Mouse (Mus musculus) limb, embryonic 11.5 days (tissue): ENCODE data around the gene 2310003L06Rik. TPM values are rescaled to one million over a fixed set of nuclear protein-coding genes. Genes with fewer than 3 reads are reported as not detected.

Source experiments
- ATAC-seq: fragments of 200-750 bp; cut with Nextera tagmentation; 2 replicates; pipeline ENCODE4 v1.8.0; 2017; ENCODE audit warnings: low read depth; ENCODE audit not compliant: insufficient number of reproducible peaks, low FRiP score, low TSS enrichment
- DNase-seq: peaks from one replicate; pipeline ENCODE4 v3.0.0-alpha.2; 2015; ENCODE audit warnings: low spot score
- H3K27ac ChIP-seq: fragments of 300-500 bp; sonication (generic); replicated peaks from 2 replicates; pipeline ENCODE4 v1.5.1; 2014; ENCODE audit warnings: low read depth, mild to moderate bottlenecking, low read length
- H3K27me3 ChIP-seq: fragments of 300-500 bp; sonication (generic); 2 replicates; pipeline ENCODE4 v1.6.1; 2014; ENCODE audit warnings: mild to moderate bottlenecking, low read length, mixed read lengths; ENCODE audit not compliant: control insufficient read depth, insufficient read depth
- H3K36me3 ChIP-seq: fragments of 300-500 bp; sonication (generic); 2 replicates; pipeline ENCODE4 v1.6.1; 2014; ENCODE audit warnings: mild to moderate bottlenecking, low read length, moderate library complexity, mixed read lengths; ENCODE audit not compliant: control insufficient read depth, insufficient read depth
- H3K4me1 ChIP-seq: fragments of 300-500 bp; sonication (generic); 2 replicates; pipeline ENCODE4 v1.6.1; 2014; ENCODE audit warnings: low read length, mixed read lengths; ENCODE audit not compliant: control insufficient read depth, insufficient read depth
- H3K4me2 ChIP-seq: fragments of 300-500 bp; sonication (generic); 2 replicates; pipeline ENCODE4 v1.6.1; 2014; ENCODE audit warnings: low read depth, mild to moderate bottlenecking, moderate library complexity; ENCODE audit not compliant: severe bottlenecking
- H3K4me3 ChIP-seq: fragments of 300-500 bp; sonication (generic); 2 replicates; pipeline ENCODE4 v1.5.1; 2014; ENCODE audit warnings: low read depth, low read length
- H3K9ac ChIP-seq: fragments of 300-500 bp; sonication (generic); 2 replicates; pipeline ENCODE4 v1.6.1; 2014; ENCODE audit warnings: mild to moderate bottlenecking, low read length
- H3K9me3 ChIP-seq: fragments of 300-500 bp; sonication (generic); 2 replicates; pipeline ENCODE4 v1.6.1; 2016; ENCODE audit warnings: low read length; ENCODE audit not compliant: control insufficient read depth
- WGBS: fragments of 180-500 bp; shearing (Covaris S2); extraction: QIAGEN DNeasy Blood & Tissue Kit; methylation state at CpG from one replicate; pipeline ENCODE4 v1.1.7; 2014; 5-methylcytosine and 5-hydroxymethylcytosine counted together
- polyA plus RNA-seq: library from polyadenylated mRNA; unstranded; fragments of >200 nt; fragmentation: Nextera tagmentation; extraction: Ambion mirVana; gene quantifications from 2 replicates; pipeline ENCODE4 v1.2.1, GENCODE M21; 2014

The 2310003L06Rik gene
- not detected in 2 replicates for polyA plus RNA-seq

DNA sequence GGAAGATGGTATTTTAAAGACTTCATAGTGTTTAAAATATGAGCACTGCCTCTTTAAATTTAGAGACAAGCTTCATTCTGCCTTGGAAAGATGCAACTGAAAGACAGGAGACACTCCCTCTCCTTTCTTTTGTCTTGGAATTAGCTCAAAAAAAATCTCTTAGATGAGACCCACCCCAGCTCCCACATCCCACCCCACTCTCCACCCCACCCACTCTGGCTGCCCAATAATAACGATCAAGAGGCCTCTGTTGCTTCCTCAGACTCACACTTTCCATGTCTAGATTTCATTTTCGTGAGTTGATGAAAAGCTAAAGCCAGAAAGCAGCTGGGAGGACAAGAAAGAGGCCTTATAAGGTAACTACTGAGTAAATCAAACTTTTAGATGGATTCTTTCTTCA is at the start of gene 2310003L06Rik, which contains the start of gene Gm28434:
Gene 2310003L06Rik, plus strand, starts transcription at position 259 of the 400 bp plus-strand sequence.
Gene Gm28434, plus strand, starts transcription at position 317 of the 400 bp plus-strand sequence.
- Histone ChIP-seq H3K4me1 (no peaks in the 10 kb centered on the region), H3K27ac (no peak within 1 kb of the TSS), H3K9ac (no peak within 1 kb of the TSS), H3K9me3 (no peaks in the 10 kb centered on the region), H3K4me2 (no peak within 1 kb of the TSS), H3K27me3 (no peaks in the 10 kb centered on the region), H3K4me3 (no peak within 1 kb of the TSS), H3K36me3 (no peaks in the 10 kb centered on the region)
- 71% methylated on average over 2 of the region's 2 CpGs for WGBS
- ATAC-seq (no peak), DNase-seq (no peak)

DNA sequence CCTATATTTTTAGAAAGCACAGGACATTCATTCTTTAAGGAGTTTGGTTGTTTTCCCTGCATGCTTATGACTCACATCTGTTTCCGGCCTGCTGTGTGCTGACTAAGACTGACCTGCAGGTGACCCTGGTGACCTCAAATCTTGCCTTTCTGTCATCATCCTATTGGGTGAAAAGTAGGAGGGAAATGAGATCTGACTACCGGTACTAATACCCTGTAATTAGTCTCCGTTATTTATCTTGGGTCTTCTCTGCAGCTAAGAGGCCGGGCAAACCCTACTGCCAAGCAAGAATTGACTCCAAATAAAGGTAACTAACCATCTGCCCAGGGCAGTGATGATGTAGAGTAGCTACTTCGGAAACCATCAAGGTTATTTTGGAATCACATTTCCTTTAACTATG is 43.9 kb upstream of the 2310003L06Rik start, which contains the start of gene Csn3:
Gene Csn3, plus strand, starts transcription at position 208 of the 400 bp plus-strand sequence.
- no peak for ATAC-seq
- WGBS: 14% methylated on average over 5 of the region's 5 CpGs
- DNase-seq: peak; percentile 33

DNA sequence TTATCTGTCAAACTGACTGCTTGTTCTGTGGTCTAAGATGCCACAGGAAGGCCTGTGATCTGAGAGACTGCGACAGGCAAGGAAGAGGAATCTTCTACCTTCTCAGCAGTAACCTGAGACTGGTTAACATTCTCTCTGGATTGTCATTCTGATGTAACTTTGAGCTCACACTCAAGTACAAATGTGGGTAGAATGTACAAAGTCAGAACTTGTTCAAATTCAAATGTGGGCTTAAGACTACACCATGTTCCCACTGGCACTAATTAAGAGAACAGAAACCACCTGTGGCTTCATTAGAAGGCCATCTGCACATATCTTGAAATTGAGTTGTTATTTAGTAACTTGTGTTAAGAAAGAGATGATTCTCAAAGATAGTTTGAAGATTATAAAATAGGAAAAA is 37.7 kb upstream of the 2310003L06Rik start:
- Histone ChIP-seq H3K9me3 (no peaks in the 10 kb centered on the region), H3K36me3 (no peaks in the 10 kb centered on the region), H3K4me2 (no peak overlapping the region), H3K4me3 (no peak overlapping the region), H3K9ac (no peak overlapping the region), H3K4me1 (no peaks in the 10 kb centered on the region), H3K27me3 (no peaks in the 10 kb centered on the region), H3K27ac (no peak overlapping the region)
- DNase-seq: no peak
- 62% methylated on average over 1 of the region's 1 CpGs for WGBS
- ATAC-seq: no peak

More for the DNA sequence above, 43.9 kb upstream of the 2310003L06Rik start, which contains the start of gene Csn3:
- no peaks in the 10 kb centered on the region for H3K36me3 ChIP-seq
- no peak within 1 kb of the TSS for H3K9ac ChIP-seq
- no peak within 1 kb of the TSS for H3K4me3 ChIP-seq
- no peak within 1 kb of the TSS for H3K27ac ChIP-seq
- no peaks in the 10 kb centered on the region for H3K27me3 ChIP-seq
- no peaks in the 10 kb centered on the region for H3K4me1 ChIP-seq
- no peaks in the 10 kb centered on the region for H3K9me3 ChIP-seq
- H3K4me2 ChIP-seq: no peak within 1 kb of the TSS

DNA sequence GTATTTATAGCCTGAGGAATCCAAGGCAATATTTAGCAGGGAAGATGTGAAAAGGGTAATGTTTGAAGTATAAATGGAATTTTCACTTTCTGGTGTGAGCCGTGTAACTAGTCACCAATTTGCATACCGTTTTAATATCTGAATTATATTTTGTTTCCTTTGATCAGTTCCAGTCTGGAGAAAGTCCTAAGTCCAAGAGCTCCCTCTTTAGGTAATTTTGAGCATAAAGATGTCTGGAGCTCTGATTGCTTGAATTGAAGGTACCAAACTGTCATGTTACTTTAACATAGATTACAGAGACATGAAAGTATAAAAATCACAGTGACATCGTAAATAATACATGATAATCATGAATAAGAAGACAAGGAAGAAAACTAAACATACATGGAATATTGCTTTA is 28.5 kb upstream of the 2310003L06Rik start:
- WGBS: 56% methylated on average over 3 of the region's 3 CpGs

DNA sequence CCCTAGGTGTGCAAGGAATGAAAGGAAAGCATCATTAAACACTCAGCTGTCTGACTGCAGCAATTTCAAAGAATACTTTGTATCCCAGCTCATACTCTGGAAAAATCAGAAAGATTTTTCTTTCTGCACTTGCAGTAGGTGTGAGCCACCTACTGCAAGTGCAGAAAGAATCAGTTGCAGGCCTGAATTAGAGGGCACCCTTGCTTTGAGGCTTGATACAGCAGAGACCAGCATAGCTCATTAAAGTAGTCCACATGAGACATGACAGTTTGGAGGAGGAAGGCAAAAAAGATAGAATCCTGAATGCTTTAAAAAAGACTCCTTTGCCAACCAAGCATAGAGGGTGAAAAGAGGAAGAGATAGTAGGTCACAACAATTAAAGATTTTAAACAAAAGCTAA is 26.7 kb upstream of the 2310003L06Rik start:
- DNase-seq (no peak), ATAC-seq (no peak)
- H3K4me3 ChIP-seq: no peak overlapping the region
- H3K27me3 ChIP-seq: no peaks in the 10 kb centered on the region
- H3K36me3 ChIP-seq: no peaks in the 10 kb centered on the region
- H3K9ac ChIP-seq: no peak overlapping the region
- H3K27ac ChIP-seq: no peak overlapping the region
- H3K9me3 ChIP-seq: no peaks in the 10 kb centered on the region
- H3K4me1 ChIP-seq: no peaks in the 10 kb centered on the region
- no peak overlapping the region for H3K4me2 ChIP-seq

More for the DNA sequence above, 28.5 kb upstream of the 2310003L06Rik start:
- Histone ChIP-seq H3K9ac (no peak overlapping the region), H3K27me3 (no peaks in the 10 kb centered on the region), H3K4me2 (no peak overlapping the region), H3K4me3 (no peak overlapping the region), H3K9me3 (no peaks in the 10 kb centered on the region), H3K36me3 (no peaks in the 10 kb centered on the region), H3K4me1 (no peaks in the 10 kb centered on the region), H3K27ac (no peak overlapping the region)
- DNase-seq (no peak), ATAC-seq (no peak)

DNA sequence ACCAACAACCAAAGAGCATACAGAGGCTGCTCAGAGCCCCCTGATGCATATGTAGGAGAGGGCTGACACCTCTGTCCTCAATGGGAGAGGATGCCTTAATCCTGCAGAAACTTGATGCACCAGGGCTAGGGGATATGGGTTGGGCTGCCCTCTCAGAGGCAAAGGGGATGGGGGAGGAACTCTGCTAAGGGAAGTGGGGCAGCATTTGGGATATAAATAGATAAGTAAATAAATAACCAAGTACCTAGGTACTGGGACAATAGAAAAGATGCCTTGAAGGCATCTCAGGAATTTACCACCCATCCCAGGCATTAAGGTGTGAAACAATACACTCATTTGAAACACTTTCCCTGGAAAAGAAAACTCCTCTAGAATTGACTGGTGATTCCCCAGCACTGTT is 17.4 kb upstream of the 2310003L06Rik start:
- no peak overlapping the region for H3K9ac ChIP-seq
- no peak for ATAC-seq
- no peak overlapping the region for H3K4me3 ChIP-seq

DNA sequence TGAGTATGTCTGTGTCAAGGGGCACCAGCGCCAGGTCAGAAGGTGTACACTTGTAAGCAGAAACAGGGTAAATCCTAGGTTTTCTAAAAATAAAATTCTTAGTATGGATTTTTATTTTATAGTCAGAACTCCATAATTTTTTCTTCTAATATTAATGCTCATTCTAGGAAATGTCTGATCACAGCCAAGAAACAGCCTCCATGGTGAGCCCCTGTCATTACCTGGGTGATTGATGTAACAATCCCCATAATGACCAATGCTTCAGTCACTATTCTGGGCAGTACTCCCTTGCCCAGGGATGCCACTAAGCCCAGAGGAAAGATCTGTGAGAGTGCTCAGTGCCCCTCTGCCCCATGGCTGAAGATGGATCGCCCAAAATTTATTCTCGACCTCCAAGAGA is 9.9 kb downstream of the 2310003L06Rik start, which contains the start of gene Cabs1:
Gene Cabs1, plus strand, starts transcription at position 301 of the 400 bp plus-strand sequence.
- Histone ChIP-seq H3K9me3 (no peaks in the 10 kb centered on the region), H3K9ac (no peak within 1 kb of the TSS), H3K27ac (no peak within 1 kb of the TSS), H3K4me2 (no peak within 1 kb of the TSS), H3K4me1 (no peaks in the 10 kb centered on the region), H3K36me3 (no peaks in the 10 kb centered on the region), H3K4me3 (no peak within 1 kb of the TSS), H3K27me3 (no peaks in the 10 kb centered on the region)
- WGBS: 81% methylated on average over 3 of the region's 3 CpGs
- no peak for ATAC-seq
- DNase-seq: no peak

More for the DNA sequence above, 17.4 kb upstream of the 2310003L06Rik start:
- Histone ChIP-seq H3K4me1 (no peaks in the 10 kb centered on the region), H3K9me3 (no peaks in the 10 kb centered on the region), H3K27ac (no peak overlapping the region), H3K27me3 (no peaks in the 10 kb centered on the region), H3K4me2 (no peak overlapping the region), H3K36me3 (no peaks in the 10 kb centered on the region)
- no peak for DNase-seq

DNA sequence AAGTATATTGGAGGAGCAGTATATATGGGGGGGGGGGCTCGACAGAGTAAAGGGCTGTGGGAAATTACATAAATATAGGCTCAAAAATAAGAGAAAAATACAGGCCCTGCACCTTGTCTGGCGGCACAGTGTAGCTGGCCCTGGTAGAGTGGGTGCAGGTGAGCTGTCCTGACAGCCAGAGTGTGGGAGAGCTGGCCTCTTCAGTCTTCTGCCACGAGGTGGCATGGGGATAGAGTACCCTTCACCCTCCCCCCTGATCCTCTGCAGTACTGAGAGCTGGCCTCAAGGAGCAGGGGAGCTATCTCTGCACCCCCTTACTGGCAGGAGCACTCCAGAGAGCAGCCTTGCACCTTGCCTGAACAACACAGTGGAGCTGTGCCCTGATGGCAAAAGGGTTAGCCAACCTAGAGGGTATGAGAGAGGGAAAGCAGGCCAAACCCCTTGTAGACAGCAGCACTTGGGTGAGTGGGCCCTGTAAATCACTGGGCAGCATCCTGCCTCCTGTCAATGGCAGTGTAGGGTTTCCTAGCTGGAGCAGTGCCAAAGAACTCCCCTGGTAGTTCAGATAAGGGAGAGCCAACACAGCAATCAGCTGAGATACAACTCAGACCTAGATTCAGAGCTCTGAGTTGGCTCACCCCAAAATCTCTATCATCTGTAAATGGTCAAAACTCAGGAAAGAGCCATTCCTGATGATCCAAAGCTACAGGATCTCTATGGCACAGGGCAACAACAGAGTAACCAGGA is 13.4 kb downstream of the 2310003L06Rik start:
- 53% methylated on average over 3 of the region's 3 CpGs for WGBS
- peak; percentile 39 for ATAC-seq
- Histone ChIP-seq H3K27ac (no peak overlapping the region), H3K27me3 (no peaks in the 10 kb centered on the region), H3K9me3 (no peaks in the 10 kb centered on the region), H3K4me1 (no peaks in the 10 kb centered on the region), H3K4me3 (no peak overlapping the region), H3K9ac (no peak overlapping the region), H3K4me2 (no peak overlapping the region), H3K36me3 (no peaks in the 10 kb centered on the region)
- no peak for DNase-seq
